Mouse (Mus musculus): Measurements from ENCODE around the gene Sik1. TPM values are rescaled to one million over a fixed set of nuclear protein-coding genes. Genes with fewer than 3 reads are reported as not detected.

The Sik1 gene
- 18.6 and 19.6 TPM in 2 replicates for polyA plus RNA-seq (2014; fragmentation: Nextera tagmentation; extraction: Ambion mirVana)

GRCm38 (mm10) chr17:31855597-31856518 lies at the start of gene Sik1:
TSS of gene Sik1 (minus strand) at chr17:31855804.
- H3K27me3 ChIP-seq (ENCODE audit: control insufficient read depth, insufficient read depth, low read length): no peaks in the 10 kb centered on the region
- ATAC-seq (ENCODE audit: low read depth): peak; percentile 94
- H3K9me3 ChIP-seq (ENCODE audit: control insufficient read depth, low read length): no peaks in the 10 kb centered on the region
- peak within 1 kb of the TSS; percentile 93 for H3K9ac ChIP-seq (replicated peaks; ENCODE audit: low read depth, low read length)
- H3K4me2 ChIP-seq (ENCODE audit: low read depth, low read length): peak within 1 kb of the TSS; percentile 61
- peak within 1 kb of the TSS; percentile 70 for H3K4me3 ChIP-seq (ENCODE audit: low read depth, low read length)
- peak within 1 kb of the TSS; percentile 85 for H3K27ac ChIP-seq (ENCODE audit: low read depth, low read length)
- peaks cover 18% of the 10 kb centered on the region; the same call in 1 of the 2 replicates for H3K4me1 ChIP-seq (ENCODE audit: control insufficient read depth, insufficient read depth, low read length)
- 1% methylated on average over 47 of the region's 92 CpGs for WGBS
- peaks cover 2% of the 10 kb centered on the region for H3K36me3 ChIP-seq (ENCODE audit: control insufficient read depth, insufficient read depth, low read length)

- H3K9me3 ChIP-seq (ENCODE audit: control insufficient read depth, low read length): no peaks in the 10 kb centered on the region
- H3K4me3 ChIP-seq (ENCODE audit: low read depth, low read length): no peak overlapping the region
- 88% methylated on average over 9 of the region's 9 CpGs for WGBS
- no peaks in the 10 kb centered on the region for H3K36me3 ChIP-seq (ENCODE audit: control insufficient read depth, insufficient read depth, low read length)
- H3K4me2 ChIP-seq (ENCODE audit: low read depth, low read length): no peak overlapping the region
- H3K27ac ChIP-seq (ENCODE audit: low read depth, low read length): 0 out of 2 replicates have a peak overlapping the region, but pooled peaks have one; percentile 2
- no peaks in the 10 kb centered on the region for H3K4me1 ChIP-seq (ENCODE audit: control insufficient read depth, insufficient read depth, low read length)
- no peaks in the 10 kb centered on the region for H3K27me3 ChIP-seq (ENCODE audit: control insufficient read depth, insufficient read depth, low read length)
- ATAC-seq (ENCODE audit: low read depth): no peak
- no peak overlapping the region for H3K9ac ChIP-seq (replicated peaks; ENCODE audit: low read depth, low read length)
Observed at GRCm38 (mm10) chr17:31905201-31905790, 49.7 kb upstream of the Sik1 start.

DNA sequence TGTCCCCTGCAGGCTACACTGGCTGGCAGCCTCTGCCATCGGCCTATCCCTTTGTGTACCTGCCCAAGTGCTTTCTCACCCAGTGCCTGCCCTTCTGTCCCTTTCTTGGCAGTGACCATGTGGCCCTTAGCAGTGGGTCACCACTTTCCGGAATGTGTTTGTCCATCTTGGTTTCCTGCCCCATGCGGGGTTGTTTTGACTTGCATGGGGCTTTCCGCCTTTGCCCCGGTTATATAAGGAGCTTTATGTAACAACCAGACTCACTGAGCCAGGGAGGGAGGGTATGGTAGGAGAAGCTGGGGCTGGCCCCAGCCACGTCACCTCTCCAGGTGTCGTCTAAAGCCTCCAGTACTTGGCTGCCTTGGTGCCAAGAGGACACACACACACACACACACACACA lies 48.4 kb upstream of the Sik1 start:
- H3K4me3 ChIP-seq (ENCODE audit: low read depth, low read length): no peak overlapping the region
- H3K9ac ChIP-seq (replicated peaks; ENCODE audit: low read depth, low read length): no peak overlapping the region
- 83% methylated on average over 7 of the region's 7 CpGs for WGBS
- no peaks in the 10 kb centered on the region for H3K27me3 ChIP-seq (ENCODE audit: control insufficient read depth, insufficient read depth, low read length)
- H3K27ac ChIP-seq (ENCODE audit: low read depth, low read length): no peak overlapping the region
- H3K4me2 ChIP-seq (ENCODE audit: low read depth, low read length): no peak overlapping the region
- H3K4me1 ChIP-seq (ENCODE audit: control insufficient read depth, insufficient read depth, low read length): no peaks in the 10 kb centered on the region
- no peak for ATAC-seq (ENCODE audit: low read depth)
- no peaks in the 10 kb centered on the region for H3K36me3 ChIP-seq (ENCODE audit: control insufficient read depth, insufficient read depth, low read length)
- no peaks in the 10 kb centered on the region for H3K9me3 ChIP-seq (ENCODE audit: control insufficient read depth, low read length)

DNA sequence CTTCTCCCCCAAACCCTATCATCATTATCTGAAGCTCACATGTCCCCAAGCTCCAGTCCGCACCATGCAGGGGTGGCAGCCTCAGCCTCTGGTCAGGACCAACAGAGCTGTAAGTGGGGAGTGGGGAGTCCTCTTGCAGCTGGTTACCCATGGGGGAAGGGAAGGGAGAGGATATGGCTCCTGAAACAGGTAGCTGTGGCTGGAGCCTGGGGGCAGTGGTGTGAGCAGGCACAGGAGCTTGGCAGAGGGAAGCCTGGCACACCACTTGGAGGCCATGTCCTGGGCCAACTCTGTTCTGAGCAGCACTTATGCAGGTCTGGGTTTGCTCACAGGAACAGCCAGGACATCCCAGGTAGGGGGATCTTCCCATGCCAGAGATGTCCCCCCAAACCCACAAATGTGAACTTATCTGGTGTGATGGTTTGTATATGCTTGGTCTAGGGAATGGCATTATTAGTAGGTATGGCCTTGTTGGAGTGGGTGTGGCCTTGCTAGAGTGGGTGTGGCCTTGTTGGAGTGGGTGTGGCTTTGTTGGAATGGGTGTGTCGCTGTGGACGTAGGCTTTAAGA lies 47.1 kb upstream of the Sik1 start:
- ATAC-seq (ENCODE audit: low read depth): no peak
- H3K27me3 ChIP-seq (ENCODE audit: control insufficient read depth, insufficient read depth, low read length): no peaks in the 10 kb centered on the region
- no peaks in the 10 kb centered on the region for H3K4me1 ChIP-seq (ENCODE audit: control insufficient read depth, insufficient read depth, low read length)
- H3K9ac ChIP-seq (replicated peaks; ENCODE audit: low read depth, low read length): no peak overlapping the region
- no peak overlapping the region for H3K27ac ChIP-seq (ENCODE audit: low read depth, low read length)
- no peaks in the 10 kb centered on the region for H3K9me3 ChIP-seq (ENCODE audit: control insufficient read depth, low read length)
- no peak overlapping the region for H3K4me2 ChIP-seq (ENCODE audit: low read depth, low read length)
- H3K4me3 ChIP-seq (ENCODE audit: low read depth, low read length): no peak overlapping the region
- H3K36me3 ChIP-seq (ENCODE audit: control insufficient read depth, insufficient read depth, low read length): no peaks in the 10 kb centered on the region
- WGBS: 87% methylated on average over 3 of the region's 3 CpGs

DNA sequence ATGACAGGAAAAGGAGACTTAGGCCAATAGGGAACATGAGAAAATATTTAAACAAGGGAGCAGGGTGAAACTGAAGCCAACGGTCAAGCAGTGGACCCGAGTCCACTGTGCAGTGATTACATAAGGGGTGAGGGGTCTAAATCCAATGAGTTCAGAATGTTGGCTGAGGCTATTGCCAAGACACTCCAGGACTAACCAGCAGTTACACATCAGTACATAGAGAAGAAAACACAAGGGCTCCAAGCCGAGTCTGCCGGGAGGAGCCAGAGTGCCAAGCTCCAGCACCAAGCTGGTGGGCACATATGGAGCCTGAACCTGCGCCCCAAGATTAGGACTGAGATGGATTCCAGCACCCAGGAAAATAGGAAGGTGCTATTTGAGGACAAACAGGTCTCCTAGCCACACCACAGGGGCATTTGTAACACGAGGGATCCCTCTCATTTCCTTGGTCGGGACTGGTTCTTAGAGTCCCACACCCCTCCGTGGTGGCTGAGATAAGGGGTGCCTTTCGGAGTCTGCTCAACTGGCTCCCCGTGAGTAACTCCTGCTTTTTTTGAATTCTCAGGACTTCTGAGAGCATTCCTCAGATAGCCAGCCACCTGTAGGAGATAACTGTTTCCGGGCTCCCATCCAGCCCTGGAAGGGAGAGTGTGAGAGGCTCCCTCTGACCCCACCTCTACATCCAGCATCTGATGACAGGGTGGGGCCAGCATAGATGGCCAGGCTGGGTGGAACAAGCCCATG lies 46.0 kb upstream of the Sik1 start:
- Histone ChIP-seq H3K4me3 (ENCODE audit: low read depth, low read length) (no peak overlapping the region), H3K4me1 (ENCODE audit: control insufficient read depth, insufficient read depth, low read length) (no peaks in the 10 kb centered on the region), H3K36me3 (ENCODE audit: control insufficient read depth, insufficient read depth, low read length) (no peaks in the 10 kb centered on the region), H3K4me2 (ENCODE audit: low read depth, low read length) (no peak overlapping the region), H3K9me3 (ENCODE audit: control insufficient read depth, low read length) (no peaks in the 10 kb centered on the region), H3K27ac (ENCODE audit: low read depth, low read length) (no peak overlapping the region), H3K9ac (replicated peaks; ENCODE audit: low read depth, low read length) (no peak overlapping the region), H3K27me3 (ENCODE audit: control insufficient read depth, insufficient read depth, low read length) (no peaks in the 10 kb centered on the region)
- no peak for ATAC-seq (ENCODE audit: low read depth)
- WGBS: 77% methylated on average over 11 of the region's 11 CpGs

DNA sequence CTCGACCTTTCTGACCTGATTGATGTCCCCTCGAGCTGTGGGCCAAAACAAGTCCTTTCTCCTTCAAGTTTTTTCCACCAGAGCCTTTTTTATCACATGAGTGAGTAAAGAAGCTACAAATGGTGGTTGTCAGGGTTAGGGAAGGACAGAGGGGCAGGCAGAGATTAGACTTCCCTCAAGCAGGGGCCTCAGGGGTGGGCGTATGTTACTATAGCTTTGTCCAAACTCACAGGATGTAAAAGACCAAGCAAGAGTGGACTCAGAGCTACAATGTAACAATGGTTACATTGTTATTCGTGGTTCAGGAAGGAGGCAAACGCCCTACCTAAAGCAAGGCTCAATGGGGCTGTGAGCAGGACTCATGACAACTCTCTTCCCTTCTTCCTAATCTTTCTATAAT lies 43.3 kb upstream of the Sik1 start:
- 75% methylated on average over 5 of the region's 5 CpGs for WGBS
- H3K27me3 ChIP-seq (ENCODE audit: control insufficient read depth, insufficient read depth, low read length): no peaks in the 10 kb centered on the region
- H3K4me2 ChIP-seq (ENCODE audit: low read depth, low read length): no peak overlapping the region
- no peak overlapping the region for H3K27ac ChIP-seq (ENCODE audit: low read depth, low read length)
- no peak for ATAC-seq (ENCODE audit: low read depth)
- H3K4me3 ChIP-seq (ENCODE audit: low read depth, low read length): no peak overlapping the region
- H3K9ac ChIP-seq (replicated peaks; ENCODE audit: low read depth, low read length): no peak overlapping the region
- no peaks in the 10 kb centered on the region for H3K9me3 ChIP-seq (ENCODE audit: control insufficient read depth, low read length)
- no peaks in the 10 kb centered on the region for H3K36me3 ChIP-seq (ENCODE audit: control insufficient read depth, insufficient read depth, low read length)
- no peaks in the 10 kb centered on the region for H3K4me1 ChIP-seq (ENCODE audit: control insufficient read depth, insufficient read depth, low read length)

- Histone ChIP-seq H3K9ac (replicated peaks; ENCODE audit: low read depth, low read length) (no peak overlapping the region), H3K4me3 (ENCODE audit: low read depth, low read length) (no peak overlapping the region), H3K4me1 (ENCODE audit: control insufficient read depth, insufficient read depth, low read length) (0 out of 2 replicates have a peak, but pooled peaks cover 3% of the 10 kb centered on the region), H3K36me3 (ENCODE audit: control insufficient read depth, insufficient read depth, low read length) (no peaks in the 10 kb centered on the region), H3K27me3 (ENCODE audit: control insufficient read depth, insufficient read depth, low read length) (no peaks in the 10 kb centered on the region), H3K4me2 (ENCODE audit: low read depth, low read length) (no peak overlapping the region), H3K9me3 (ENCODE audit: control insufficient read depth, low read length) (no peaks in the 10 kb centered on the region), H3K27ac (ENCODE audit: low read depth, low read length) (no peak overlapping the region)
- WGBS: 88% methylated on average over 4 of the region's 4 CpGs
- ATAC-seq (ENCODE audit: low read depth): no peak
Observed at GRCm38 (mm10) chr17:31897186-31897793, 41.7 kb upstream of the Sik1 start.

GRCm38 (mm10) chr17:31896751-31897150 lies 41.1 kb upstream of the Sik1 start:
- 77% methylated on average over 3 of the region's 3 CpGs for WGBS
- no peak overlapping the region for H3K4me3 ChIP-seq (ENCODE audit: low read depth, low read length)
- ATAC-seq (ENCODE audit: low read depth): no peak
- no peak overlapping the region for H3K4me2 ChIP-seq (ENCODE audit: low read depth, low read length)
- H3K9me3 ChIP-seq (ENCODE audit: control insufficient read depth, low read length): no peaks in the 10 kb centered on the region
- no peak overlapping the region for H3K27ac ChIP-seq (ENCODE audit: low read depth, low read length)
- H3K4me1 ChIP-seq (ENCODE audit: control insufficient read depth, insufficient read depth, low read length): 0 out of 2 replicates have a peak, but pooled peaks cover 7% of the 10 kb centered on the region
- H3K27me3 ChIP-seq (ENCODE audit: control insufficient read depth, insufficient read depth, low read length): no peaks in the 10 kb centered on the region
- H3K9ac ChIP-seq (replicated peaks; ENCODE audit: low read depth, low read length): no peak overlapping the region
- H3K36me3 ChIP-seq (ENCODE audit: control insufficient read depth, insufficient read depth, low read length): no peaks in the 10 kb centered on the region
